Mouse (Mus musculus): ENCODE results near the gene Mrpl30. TPM values are rescaled to one million over a fixed set of nuclear protein-coding genes. Genes with fewer than 3 reads are reported as not detected.

Mrpl30 gene
- total RNA-seq (2012; rRNA removed) (107 and 134 TPM in 2 replicates), total RNA-seq (2014; rRNA removed) (242 and 267 TPM in 2 replicates), polyA plus RNA-seq (2012; ENCODE audit: insufficient read length, low read depth) (118 and 141 TPM in 2 replicates)

- peak; percentile 93 for DNase-seq (ENCODE audit: extremely low read depth)
These were observed at the start of gene Mrpl30, which contains the start of gene Mitd1 for GRCm38 (mm10) chr1:37890025-37890652. Gene Mrpl30 (plus strand): TSS chr1:37890477. Gene Mitd1 (minus strand): TSS chr1:37890411.

GRCm38 (mm10) chr1:37846878-37847277 lies 43.4 kb upstream of the Mrpl30 start:
- DNase-seq (ENCODE audit: extremely low read depth) = no peak
- TF ChIP-seq ZKSCAN1 (IDR thresholded peaks at IDR 0.05; ENCODE audit: borderline replicate concordance, low read depth, low read length) = no peak
- no peak for TF ChIP-seq CTCF (conservative IDR thresholded peaks at IDR 0.05 in 1 of 2, IDR thresholded peaks at IDR 0.05 in 1 of 2; ENCODE audit: low read depth in 2 of 2, low read length in 2 of 2)
- no peak for TF ChIP-seq ETS1 (conservative IDR thresholded peaks at IDR 0.05; ENCODE audit: low read depth, low read length)
- no peak for TF ChIP-seq EP300 (IDR thresholded peaks at IDR 0.05; ENCODE audit: low read length)
- TF ChIP-seq POLR2AphosphoS2 (IDR thresholded peaks at IDR 0.05; ENCODE audit: low read depth, low read length) = no peak
- no peak for TF ChIP-seq ZMIZ1 (IDR thresholded peaks at IDR 0.05; ENCODE audit: low read depth, low read length)
- TF ChIP-seq POLR2A (IDR thresholded peaks at IDR 0.05; ENCODE audit: low read depth, low read length) = no peak
- TF ChIP-seq RCOR1 (conservative IDR thresholded peaks at IDR 0.05; ENCODE audit: low read depth, low read length) = no peak
- TF ChIP-seq PAX5 (IDR thresholded peaks at IDR 0.05; ENCODE audit: low read length) = no peak
- TF ChIP-seq TCF12 (IDR thresholded peaks at IDR 0.05; ENCODE audit: low read depth, low read length) = no peak
- no peak for TF ChIP-seq TBP (conservative IDR thresholded peaks at IDR 0.05; ENCODE audit: low read depth, low read length)
- TF ChIP-seq CHD2 (IDR thresholded peaks at IDR 0.05; ENCODE audit: low read length) = no peak

More at GRCm38 (mm10) chr1:37890025-37890652, at the start of gene Mrpl30, which contains the start of gene Mitd1:
- Histone ChIP-seq H3K4me3 (replicated peaks in 1 of 3; ENCODE audit: low read depth in 2 of 3, low read length in 2 of 3, poor library complexity in 1 of 3) (peak within 1 kb of the TSS; percentile 68 to 91 (median 78)), H3K27ac (ENCODE audit: insufficient read depth, low read depth) (peak within 1 kb of the TSS; percentile 24), H3K9ac (ENCODE audit: insufficient read depth, low read depth) (peak within 1 kb of the TSS; percentile 80), H3K4me1 (ENCODE audit: control insufficient read depth in 1 of 2, insufficient read depth in 2 of 2) (peaks cover 8 to 37% of the 10 kb centered on the region in 2 experiments), H3K4me2 (ENCODE audit: insufficient read depth, low read depth, poor library complexity, severe bottlenecking) (peak within 1 kb of the TSS; percentile 95), H3K79me2 (replicated peaks; ENCODE audit: control insufficient read depth, extremely low read depth, insufficient read depth, poor library complexity, severe bottlenecking) (peaks cover 25% of the 10 kb centered on the region), H3K27me3 (replicated peaks) (no peaks in the 10 kb centered on the region), H3K36me3 (replicated peaks in 1 of 2; ENCODE audit: control insufficient read depth in 1 of 2, insufficient read depth in 1 of 2, low read length in 1 of 2) (peaks cover 16 to 48% of the 10 kb centered on the region in 2 experiments), H3K9me3 (replicated peaks; ENCODE audit: low read length) (no peaks in the 10 kb centered on the region)
- in situ Hi-C loops (cut with MboI; ENCODE audit: low pct_ligation_motif_present, low pct_unique_long_range_greater_than_20kb, low sequenced_read_pairs) (no loop called here), dilution Hi-C loops (cut with MboI; ENCODE audit: extremely low pct_ligation_motif_present, extremely low pct_unique_long_range_greater_than_20kb, low sequenced_read_pairs) (no loop called here)
- TF ChIP-seq MAFK (IDR thresholded peaks at IDR 0.05; ENCODE audit: insufficient replicate concordance, low read length) = no peak
- peak; percentile 75 for TF ChIP-seq NELFE (IDR thresholded peaks at IDR 0.05; ENCODE audit: low read depth, low read length)
- TF ChIP-seq BHLHE40 (IDR thresholded peaks at IDR 0.05; ENCODE audit: low read depth, low read length) = peak; percentile 90
- TF ChIP-seq ZC3H11A (IDR thresholded peaks at IDR 0.05; ENCODE audit: low read depth, low read length) = no peak
- TF ChIP-seq IRF4 (IDR thresholded peaks at IDR 0.05; ENCODE audit: low read depth, low read length) = peak; percentile 67; the same call in 1 of the 2 replicates
- peak; percentile 47 for TF ChIP-seq EP300 (IDR thresholded peaks at IDR 0.05; ENCODE audit: low read length)
- peak; percentile 100 for TF ChIP-seq ZNF384 (IDR thresholded peaks at IDR 0.05; ENCODE audit: low read depth, low read length)
- no peak for TF ChIP-seq ZKSCAN1 (IDR thresholded peaks at IDR 0.05; ENCODE audit: borderline replicate concordance, low read depth, low read length)
- peak; percentile 50; the same call in 1 of the 2 replicates for TF ChIP-seq E2F4 (IDR thresholded peaks at IDR 0.05; ENCODE audit: insufficient replicate concordance, low read depth, low read length)
- TF ChIP-seq RCOR1 (conservative IDR thresholded peaks at IDR 0.05; ENCODE audit: low read depth, low read length) = no peak
- TF ChIP-seq ELF1 (IDR thresholded peaks at IDR 0.05; ENCODE audit: low read depth, low read length) = peak; percentile 90
- TF ChIP-seq MXI1 (IDR thresholded peaks at IDR 0.05; ENCODE audit: low read depth, low read length) = peak; percentile 96
- TF ChIP-seq CHD1 (IDR thresholded peaks at IDR 0.05; ENCODE audit: low read depth, low read length) = 0 out of 2 replicates have a peak, but pooled peaks have one; percentile 55
- peak; percentile 95 for TF ChIP-seq HCFC1 (IDR thresholded peaks at IDR 0.05; ENCODE audit: low read depth, low read length)
- TF ChIP-seq TCF12 (IDR thresholded peaks at IDR 0.05; ENCODE audit: low read depth, low read length) = peak; percentile 93
- peak; percentile 98 for TF ChIP-seq SIN3A (IDR thresholded peaks at IDR 0.05; ENCODE audit: low read length)
- no peak for TF ChIP-seq USF1 (IDR thresholded peaks at IDR 0.05; ENCODE audit: low read depth, low read length)
- TF ChIP-seq POLR2AphosphoS2 (IDR thresholded peaks at IDR 0.05; ENCODE audit: low read depth, low read length) = peak; percentile 77; the same call in 1 of the 2 replicates
- peak; percentile 82 for TF ChIP-seq POLR2A (IDR thresholded peaks at IDR 0.05; ENCODE audit: low read depth, low read length)
- peak; percentile 85; the same call in 1 of the 2 replicates for TF ChIP-seq KAT2A (IDR thresholded peaks at IDR 0.05; ENCODE audit: insufficient replicate concordance, low read length)
- TF ChIP-seq NRF1 (IDR thresholded peaks at IDR 0.05; ENCODE audit: low read depth, low read length) = peak; percentile 91
- TF ChIP-seq TBP (conservative IDR thresholded peaks at IDR 0.05; ENCODE audit: low read depth, low read length) = peak; percentile 87
- TF ChIP-seq MEF2A (IDR thresholded peaks at IDR 0.05; ENCODE audit: borderline replicate concordance, low read depth, low read length) = peak; percentile 91
- TF ChIP-seq JUND (conservative IDR thresholded peaks at IDR 0.05; ENCODE audit: low read depth, low read length) = no peak
- peak; percentile 64; the same call in 1 of the 2 replicates for TF ChIP-seq MAX (IDR thresholded peaks at IDR 0.05; ENCODE audit: low read length)

More at GRCm38 (mm10) chr1:37846878-37847277, 43.4 kb upstream of the Mrpl30 start:
- Histone ChIP-seq H3K36me3 (replicated peaks in 1 of 2; ENCODE audit: control insufficient read depth in 1 of 2, insufficient read depth in 1 of 2, low read length in 1 of 2) (no peaks in the 10 kb centered on the region), H3K4me1 (ENCODE audit: control insufficient read depth in 1 of 2, insufficient read depth in 2 of 2) (no peaks in the 10 kb centered on the region), H3K4me3 (replicated peaks in 1 of 3; ENCODE audit: low read depth in 2 of 3, low read length in 2 of 3, poor library complexity in 1 of 3) (no peak overlapping the region), H3K9me3 (replicated peaks; ENCODE audit: low read length) (no peaks in the 10 kb centered on the region), H3K9ac (ENCODE audit: insufficient read depth, low read depth) (no peak overlapping the region), H3K27me3 (replicated peaks) (no peaks in the 10 kb centered on the region), H3K4me2 (ENCODE audit: insufficient read depth, low read depth, poor library complexity, severe bottlenecking) (no peak overlapping the region), H3K27ac (ENCODE audit: insufficient read depth, low read depth) (no peak overlapping the region), H3K79me2 (replicated peaks; ENCODE audit: control insufficient read depth, extremely low read depth, insufficient read depth, poor library complexity, severe bottlenecking) (no peaks in the 10 kb centered on the region)
- dilution Hi-C loops (cut with MboI; ENCODE audit: extremely low pct_ligation_motif_present, extremely low pct_unique_long_range_greater_than_20kb, low sequenced_read_pairs) (no loop called here), in situ Hi-C loops (cut with MboI; ENCODE audit: low pct_ligation_motif_present, low pct_unique_long_range_greater_than_20kb, low sequenced_read_pairs) (no loop called here)
